Mouse (Mus musculus) thymus, postnatal 0 days (tissue): ENCODE results near the gene Akap9. TPM values are rescaled to one million over a fixed set of nuclear protein-coding genes. Genes with fewer than 3 reads are reported as not detected.

Experiments
- polyA plus RNA-seq: library from polyadenylated mRNA; unstranded; fragments of >200 nt; fragmentation: Nextera tagmentation; extraction: Ambion mirVana; gene quantifications from 2 replicates; pipeline ENCODE4 v1.2.1, GENCODE M21; 2015

The Akap9 gene
- polyA plus RNA-seq, 1 experiment from 2014 or later: 118 TPM

Other genes with a start within 250 kb of the Akap9 start
- 9.5 and 11.1 TPM in 2 replicates for gene Ankib1, start 125.1 kb upstream of the Akap9 start, polyA plus RNA-seq
- gene Krit1, start 124.9 kb upstream of the Akap9 start, polyA plus RNA-seq: 48.7 and 60.6 TPM in 2 replicates
- gene Lrrd1, start 82.9 kb upstream of the Akap9 start, polyA plus RNA-seq: 0.04 and 0.06 TPM in 2 replicates
- 14.0 and 15.4 TPM in 2 replicates for gene Mterf1a, start 34.1 kb upstream of the Akap9 start, polyA plus RNA-seq
- gene Cyp51, start 176.7 kb downstream of the Akap9 start, polyA plus RNA-seq: 32.7 and 35.4 TPM in 2 replicates